Mouse (Mus musculus) cerebellum, postnatal 14 days (tissue): ENCODE measurements around the gene Eloa.

Experiments used
- DNase-seq, 2 experiments: peaks; one replicate each; pipeline ENCODE4 v3.0.0; 2021; ENCODE audit warnings: mixed read lengths in 2 of 2

Eloa gene

DNA sequence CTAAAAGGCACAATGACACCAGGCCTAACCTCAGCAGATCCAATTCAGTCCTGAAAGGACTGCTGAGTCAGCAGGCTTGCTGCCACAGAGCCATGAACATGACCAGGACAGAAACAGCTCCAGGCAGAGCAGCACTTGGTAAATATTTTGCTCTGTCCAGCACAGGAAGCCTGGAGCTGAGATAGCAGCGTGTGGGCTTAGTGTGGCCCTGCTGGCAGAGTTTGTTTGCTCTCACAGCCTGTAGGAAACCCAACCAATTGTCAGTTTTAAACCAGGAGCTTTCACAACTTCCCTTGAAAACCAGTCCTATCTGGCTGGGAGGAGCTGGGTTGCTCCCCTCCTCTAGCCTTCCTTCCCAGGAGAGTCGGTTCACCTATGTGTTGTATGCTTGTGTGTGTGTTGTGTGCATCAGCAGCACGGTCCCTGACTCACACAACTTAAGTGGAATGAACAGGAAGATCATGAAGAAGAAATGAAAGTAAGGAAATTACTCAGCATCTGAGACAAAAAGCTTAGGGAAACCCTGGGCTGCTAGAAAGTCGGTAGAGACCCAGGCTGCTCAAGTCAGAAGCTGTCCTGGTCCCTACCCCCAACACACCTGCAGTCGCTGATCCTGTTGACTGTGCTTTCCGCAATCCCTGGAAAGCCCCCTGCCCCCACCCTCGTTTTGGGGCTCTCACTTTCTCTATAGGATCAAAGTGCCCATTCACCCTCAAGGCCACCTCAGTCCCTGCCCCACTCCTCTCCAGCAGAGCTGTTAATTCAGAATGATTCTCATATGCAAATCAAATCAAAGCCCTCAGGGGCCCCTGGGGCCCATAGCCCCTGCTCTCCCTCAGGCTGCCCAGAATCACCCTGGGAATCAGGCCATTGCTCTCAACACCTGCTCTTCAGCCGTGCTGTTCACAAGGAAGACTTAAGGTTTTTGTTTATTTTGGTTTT is 9.7 kb upstream of the Eloa start:
- DNase-seq, result no peak

- no peak for DNase-seq
These were observed 7.1 kb upstream of the Eloa start for GRCm38 (mm10) chr4:136028689-136029088.

- DNase-seq, result no peak
These were observed 6.6 kb upstream of the Eloa start for GRCm38 (mm10) chr4:136028132-136028564.

- no peak for DNase-seq
These were observed 6.0 kb upstream of the Eloa start for GRCm38 (mm10) chr4:136027416-136028131.

DNA sequence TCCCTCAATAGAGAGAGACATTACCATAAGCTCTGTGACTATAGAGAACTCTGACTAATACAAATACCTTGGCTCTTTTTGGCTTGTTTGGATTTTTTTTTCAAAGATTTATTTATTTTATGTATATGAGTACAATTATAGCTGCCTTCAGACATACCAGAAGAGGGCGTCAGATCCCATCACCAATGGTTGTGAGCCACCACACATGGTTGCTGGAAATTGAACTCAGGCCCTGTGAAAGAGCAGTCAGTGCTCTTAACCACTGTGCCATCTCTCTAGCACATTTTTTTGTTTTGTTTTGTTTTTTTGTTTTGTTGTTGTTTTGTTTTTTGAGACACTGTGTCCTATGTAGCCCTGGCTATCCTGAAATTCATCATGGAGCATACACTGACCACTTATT is 3.8 kb upstream of the Eloa start:
- DNase-seq, result no peak

GRCm38 (mm10) chr4:136022924-136023323 is 1.4 kb upstream of the Eloa start:
- peak; percentile 27 to 40 for DNase-seq

DNA sequence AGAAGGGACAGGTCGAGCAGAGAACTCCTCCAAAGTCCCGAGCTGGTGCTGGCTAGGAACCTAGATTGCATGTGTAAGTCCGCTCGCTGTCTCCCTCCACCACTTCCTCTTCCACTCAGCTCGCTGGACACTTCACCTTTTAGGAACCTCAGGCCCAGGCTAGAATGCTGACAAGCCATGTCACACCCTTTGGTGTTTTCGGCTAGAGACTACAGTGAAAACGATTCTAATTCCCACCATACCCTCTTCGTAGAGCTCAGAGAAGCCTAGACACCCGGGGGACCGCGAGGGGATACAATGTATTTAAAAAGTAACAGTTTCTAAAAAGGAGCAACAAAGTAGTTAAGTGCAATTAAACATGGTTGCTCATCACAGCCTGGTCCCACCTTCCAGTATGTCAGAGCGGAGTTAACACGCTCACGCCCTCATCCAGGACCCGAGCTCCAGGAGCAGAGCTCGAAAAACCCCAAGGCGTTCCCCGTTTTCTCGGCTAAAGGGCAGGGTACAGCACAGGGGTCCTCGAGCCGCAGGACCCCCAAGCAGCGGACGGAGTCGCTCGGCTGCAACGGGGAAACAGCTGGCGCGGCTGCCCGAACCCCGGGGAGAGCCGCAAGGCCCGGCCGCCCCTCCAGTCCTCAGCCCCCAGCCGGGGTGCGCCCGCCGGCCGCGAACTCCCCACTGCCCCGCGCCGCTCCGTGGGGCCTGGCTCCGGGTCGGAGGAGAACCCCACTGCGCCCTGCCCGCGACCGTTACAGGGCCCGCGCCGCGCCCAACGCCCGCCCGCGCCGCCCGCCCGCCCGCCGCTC is 617 bp downstream of the Eloa start:
- DNase-seq, result peak; percentile 10 to 13

DNA sequence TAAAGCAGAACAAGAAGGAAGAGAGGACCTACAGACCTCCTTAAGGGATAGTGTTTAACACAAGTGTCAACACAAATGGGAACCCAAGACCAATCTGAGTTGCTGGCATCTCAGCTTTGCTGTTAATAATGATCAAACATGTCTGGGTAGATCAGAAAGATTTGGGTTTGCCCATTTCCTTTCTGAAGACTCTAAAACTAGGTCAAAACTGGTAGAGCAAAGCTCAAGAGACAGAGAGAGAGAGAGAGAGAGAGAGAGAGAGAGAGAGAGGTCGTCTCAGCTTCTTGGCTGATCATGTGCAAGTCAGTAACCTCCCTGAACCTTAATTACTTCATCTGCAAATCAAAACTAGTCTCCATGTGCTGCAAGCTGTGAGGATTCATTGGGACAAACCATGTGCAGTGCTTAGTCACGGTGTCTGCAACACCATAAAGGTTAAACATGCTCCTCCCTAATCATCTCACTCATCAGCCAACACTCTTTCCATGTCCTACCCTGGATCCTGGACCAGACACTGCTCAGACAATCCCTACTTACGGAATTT is 5.4 kb downstream of the Eloa start:
- no peak for DNase-seq

GRCm38 (mm10) chr4:136010586-136010985 is 11.0 kb downstream of the Eloa start:
- DNase-seq, result no peak

DNA sequence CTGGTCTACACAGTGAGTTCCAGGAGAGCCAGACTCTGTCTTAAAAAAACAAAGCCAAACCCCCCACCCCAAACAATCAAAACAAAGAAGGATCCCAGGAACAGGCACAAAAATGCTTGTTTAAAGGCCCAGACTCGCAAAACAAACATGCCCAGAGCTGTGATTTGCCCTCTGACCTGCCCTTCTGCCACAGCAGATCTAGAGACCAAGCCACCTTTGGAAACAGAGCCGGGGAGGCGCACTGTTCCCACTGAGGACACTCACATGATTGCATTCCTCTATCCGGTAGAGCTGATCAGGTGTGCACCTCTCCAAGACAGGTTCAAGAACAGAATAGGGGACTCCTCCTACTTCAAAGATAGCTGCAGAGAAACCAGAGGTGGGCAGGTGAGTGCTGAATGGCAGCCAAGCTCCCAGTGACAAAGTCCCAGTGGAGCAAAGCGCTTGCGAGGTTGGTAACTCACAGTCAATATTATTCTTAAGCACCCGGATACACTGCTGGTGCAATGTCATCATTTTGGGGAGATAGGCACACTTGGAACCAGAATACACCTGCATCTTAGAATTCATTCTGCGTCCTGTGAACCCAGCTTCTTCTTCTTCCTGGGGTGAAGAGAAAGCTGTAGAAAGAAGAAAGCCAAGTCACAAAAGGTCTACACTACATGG is 12.6 kb downstream of the Eloa start:
- no peak for DNase-seq

GRCm38 (mm10) chr4:136006821-136007220 is 14.7 kb downstream of the Eloa start:
- no peak for DNase-seq

DNA sequence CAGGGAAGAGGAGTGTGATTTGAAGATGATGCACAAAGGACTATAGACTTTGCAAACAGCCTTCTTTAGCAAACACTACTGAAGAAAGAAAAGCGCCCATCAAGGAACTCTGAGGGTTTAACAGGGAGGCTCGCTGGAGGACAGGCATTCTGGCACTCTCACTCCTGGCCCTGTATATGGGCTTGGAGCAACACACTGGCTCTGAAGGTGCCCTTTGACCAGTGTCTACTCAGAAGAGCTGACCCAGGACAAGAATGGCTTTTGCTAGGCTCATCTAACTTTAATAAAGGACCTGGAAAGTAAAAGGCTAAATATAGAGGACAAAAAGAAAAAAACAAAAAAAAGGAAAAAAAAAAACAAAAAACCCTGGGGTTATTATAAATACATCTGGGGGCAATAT is 16.6 kb downstream of the Eloa start:
- no peak for DNase-seq

- no peak for DNase-seq
These were observed 17.4 kb downstream of the Eloa start for GRCm38 (mm10) chr4:136004107-136004675.

DNA sequence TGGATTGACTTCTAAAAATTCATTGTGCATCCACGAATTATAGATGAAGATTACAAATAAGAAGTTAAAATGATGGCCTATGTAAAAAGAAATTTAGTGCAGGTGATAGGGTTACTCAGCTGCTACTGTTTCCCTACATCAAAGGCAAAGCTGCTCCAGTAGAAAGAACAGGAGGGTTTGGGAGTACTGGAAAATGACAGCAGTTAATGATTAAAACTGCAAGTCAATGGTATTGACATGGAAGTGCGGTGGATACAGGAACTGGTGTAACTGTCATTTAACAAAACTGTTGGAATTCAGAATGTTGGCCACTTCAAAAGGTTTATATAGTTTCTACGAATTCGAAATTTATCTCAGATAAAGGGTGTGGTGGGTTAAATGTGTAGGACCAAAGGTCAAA is 26.4 kb downstream of the Eloa start:
- no peak for DNase-seq

GRCm38 (mm10) chr4:135993941-135994340 is 27.6 kb downstream of the Eloa start:
- DNase-seq, result no peak

GRCm38 (mm10) chr4:135987714-135988113 is 33.8 kb downstream of the Eloa start:
- DNase-seq, result no peak

DNA sequence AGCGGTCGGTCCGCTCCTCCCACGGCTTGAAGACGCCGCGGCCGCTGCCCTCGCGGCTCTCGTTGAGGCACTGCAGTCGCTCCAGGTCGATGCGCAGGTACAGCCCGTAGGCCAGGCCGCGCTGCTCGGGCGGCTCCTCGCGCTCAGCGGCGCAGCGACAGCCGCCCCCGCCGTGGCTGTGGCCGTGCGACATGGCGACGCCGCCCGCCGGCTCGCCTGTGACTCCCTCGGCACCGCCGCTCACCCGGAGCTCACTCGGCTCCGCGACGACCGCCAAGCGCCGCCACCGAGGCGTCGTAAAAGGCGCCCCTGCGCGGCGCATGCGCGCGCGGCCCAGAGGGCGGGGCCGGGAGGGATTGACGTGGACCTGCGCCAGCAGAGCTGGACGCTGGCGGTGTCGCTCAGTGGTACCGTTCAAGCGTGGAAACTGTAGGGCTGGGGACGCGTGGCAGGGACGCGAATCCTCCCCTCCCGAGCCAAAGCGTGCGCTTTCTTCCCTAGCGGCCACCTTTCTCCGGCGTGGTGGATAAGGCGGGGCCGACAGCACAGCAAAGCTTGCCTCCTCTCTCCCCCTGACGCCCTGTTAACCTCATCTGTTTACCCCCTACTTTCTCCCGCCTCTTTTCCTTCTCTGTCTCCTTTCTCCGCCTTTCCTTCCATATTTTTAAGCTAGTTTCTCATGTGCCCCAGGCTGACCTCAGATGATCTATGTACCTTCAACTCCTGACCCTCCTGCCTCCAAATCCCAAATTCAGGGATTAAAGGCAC is 34.4 kb downstream of the Eloa start, which contains the start of gene Pithd1:
Pithd1 (minus strand) TSS at position 322 of the 768 bp plus-strand sequence.
- DNase-seq, result peak; percentile 95 to 96

DNA sequence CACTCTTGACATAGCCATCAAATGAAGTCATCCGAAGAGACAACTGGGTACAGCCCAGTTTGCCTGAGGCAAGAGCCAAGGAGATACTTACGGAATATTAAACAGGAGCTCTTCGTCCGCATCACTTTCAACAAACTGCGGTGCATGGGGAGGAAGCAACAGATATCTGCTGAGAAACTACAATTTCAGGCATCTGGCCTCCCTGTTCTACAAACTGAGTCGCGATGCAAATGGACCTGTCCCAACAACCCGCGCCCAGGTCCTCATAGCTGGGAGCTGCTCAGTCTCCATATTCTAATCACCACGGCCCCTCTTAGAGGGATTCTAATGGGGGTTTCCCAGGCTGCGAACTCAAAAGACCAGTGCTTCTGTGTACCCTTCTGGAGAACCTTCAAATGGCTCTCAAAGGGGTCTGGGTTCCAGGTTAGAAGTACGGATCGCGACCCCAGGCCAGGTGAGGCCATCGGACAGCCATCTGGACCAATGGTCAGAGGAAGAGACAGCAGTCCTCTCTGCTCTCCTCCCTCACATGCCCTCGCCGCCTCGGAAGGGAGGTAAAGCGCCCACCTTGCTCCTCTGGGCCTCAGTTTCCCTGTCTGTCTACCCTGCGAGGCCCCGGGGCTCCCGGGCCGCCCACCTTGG is 35.1 kb downstream of the Eloa start:
- DNase-seq, result no peak

DNA sequence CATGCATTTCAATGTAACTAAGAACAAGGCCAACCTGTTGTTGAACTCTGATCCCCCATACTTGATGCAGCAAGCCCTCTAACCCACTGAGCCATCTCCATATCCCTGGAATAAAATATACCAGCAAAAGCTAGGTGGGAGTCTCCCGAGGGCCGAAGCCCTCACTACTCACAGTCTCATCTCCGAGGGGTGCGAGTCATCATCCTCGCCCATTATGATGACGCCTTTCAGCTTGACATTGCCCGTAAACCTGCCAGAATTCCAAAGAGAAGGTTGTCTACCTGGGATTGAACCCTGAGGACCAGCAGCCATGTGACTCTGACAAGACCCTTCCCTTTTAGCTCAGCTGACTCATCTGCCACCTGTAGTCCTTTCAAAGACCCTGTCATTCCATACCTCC is 35.8 kb downstream of the Eloa start:
- DNase-seq, result no peak

DNA sequence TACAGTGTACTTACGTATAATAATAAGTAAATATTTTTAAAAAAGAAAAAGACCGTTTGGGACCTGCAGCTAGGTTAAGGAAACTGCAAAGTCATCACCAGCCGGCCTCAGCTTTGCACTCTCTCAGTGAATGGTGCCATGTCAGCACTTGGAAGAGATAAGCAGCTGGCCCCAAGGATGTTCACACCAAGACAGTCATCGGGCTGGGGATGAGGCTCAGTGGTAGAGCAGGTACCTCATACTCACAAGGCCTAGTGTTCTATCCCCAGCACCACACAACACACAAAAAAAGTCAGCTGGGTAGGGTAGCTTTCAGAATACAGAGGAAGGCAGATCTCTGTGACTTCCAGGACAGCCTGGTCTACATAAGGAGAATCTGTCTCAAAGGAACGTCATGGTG is 36.4 kb downstream of the Eloa start:
- DNase-seq, result no peak
